Mouse (Mus musculus) ES-Bruce4 (cell line): Measurements from ENCODE around the gene Depdc5. TPM values are rescaled to one million over a fixed set of nuclear protein-coding genes. Genes with fewer than 3 reads are reported as not detected.
A peak's percentile ranks its signal among the peaks of the same experiment; 100 is the strongest.
"Not testable (repeated sequence)": the region's sequence is repeated elsewhere in the genome, so short reads cannot be mapped to it uniquely, and the experiment has no call there.

Source experiments
- H3K27ac ChIP-seq: 2 replicates; pipeline ENCODE4 v1.5.1; 2012; ENCODE audit warnings: low read length, inconsistent platforms; ENCODE audit not compliant: insufficient read depth
- H3K27me3 ChIP-seq: 2 replicates; pipeline ENCODE4 v1.6.1; 2012; ENCODE audit warnings: mild to moderate bottlenecking, low read length, inconsistent platforms; ENCODE audit not compliant: control insufficient read depth, poor library complexity, insufficient read depth, severe bottlenecking
- H3K36me3 ChIP-seq: 2 replicates; pipeline ENCODE4 v1.6.1; 2012; ENCODE audit warnings: inconsistent platforms, mild to moderate bottlenecking, low read length, moderate library complexity; ENCODE audit not compliant: control insufficient read depth, poor library complexity, insufficient read depth, severe bottlenecking
- H3K4me1 ChIP-seq: one replicate; pipeline ENCODE4 v1.8.1; 2011; ENCODE audit warnings: low read length; ENCODE audit not compliant: control insufficient read depth, insufficient read depth
- H3K4me3 ChIP-seq: 2 replicates; pipeline ENCODE4 v1.5.1; 2011; ENCODE audit warnings: low read depth, mild to moderate bottlenecking, low read length
- H3K9ac ChIP-seq: 2 replicates; pipeline ENCODE4 v1.6.1; 2012; ENCODE audit warnings: low read depth, mild to moderate bottlenecking, inconsistent platforms; ENCODE audit not compliant: poor library complexity, severe bottlenecking
- H3K9me3 ChIP-seq: replicated peaks from 2 replicates; pipeline ENCODE4 v1.6.1; 2012; ENCODE audit warnings: mild to moderate bottlenecking, low read length, inconsistent platforms; ENCODE audit not compliant: control insufficient read depth, poor library complexity, insufficient read depth, severe bottlenecking
- CTCF ChIP-seq: IDR thresholded peaks from one replicate; pipeline ENCODE4 v1.8.1; 2011; ENCODE audit warnings: low read depth, low read length
- EP300 ChIP-seq: IDR thresholded peaks from 2 replicates; pipeline ENCODE4 v1.6.1; 2011; ENCODE audit warnings: low read depth, low read length; ENCODE audit not compliant: insufficient read depth
- POLR2A ChIP-seq: IDR thresholded peaks from one replicate; pipeline ENCODE4 v1.8.1; 2011; ENCODE audit warnings: low read length; ENCODE audit not compliant: insufficient read depth
- polyA plus RNA-seq: library from polyadenylated mRNA; stranded (reverse); fragments of >200 nt; gene quantifications from 2 replicates; pipeline ENCODE4 v1.2.4, GENCODE M21; 2011; ENCODE audit warnings: low read depth; ENCODE audit not compliant: missing spikeins, insufficient read depth, insufficient read length

Gene Depdc5
- polyA plus RNA-seq, 1 experiment = 60.5 TPM

- Histone ChIP-seq H3K9ac (peak within 1 kb of the TSS; percentile 93), H3K27me3 (no peaks in the 10 kb centered on the region), H3K36me3 (no peaks in the 10 kb centered on the region), H3K27ac (peak within 1 kb of the TSS; percentile 55), H3K9me3 (no peaks in the 10 kb centered on the region), H3K4me1 (peaks cover 2% of the 10 kb centered on the region), H3K4me3 (peak within 1 kb of the TSS; percentile 87)
- TF ChIP-seq POLR2A (peak; percentile 54), EP300 (peak; percentile 63; the same call in 1 of the 2 replicates), CTCF (no peak)
Measured at GRCm38 (mm10) chr5:32853731-32854507, 9.6 kb upstream of the Depdc5 start, which contains the start of gene Prr14l. Gene Prr14l, minus strand, starts transcription at chr5:32854256.

- Histone ChIP-seq H3K4me1 (peaks cover 2% of the 10 kb centered on the region), H3K9ac (no peak overlapping the region; the same call in 1 of the 2 replicates), H3K9me3 (no peaks in the 10 kb centered on the region), H3K4me3 (no peak overlapping the region), H3K36me3 (no peaks in the 10 kb centered on the region), H3K27me3 (no peaks in the 10 kb centered on the region), H3K27ac (peak overlapping the region; percentile 55)
- TF ChIP-seq EP300 (no peak), CTCF (no peak), POLR2A (no peak)
Measured at GRCm38 (mm10) chr5:32854818-32855217, 8.7 kb upstream of the Depdc5 start.

- not testable (repeated sequence) for H3K36me3 ChIP-seq, H3K27ac ChIP-seq, H3K9ac ChIP-seq, H3K27me3 ChIP-seq, H3K9me3 ChIP-seq, H3K4me3 ChIP-seq, H3K4me1 ChIP-seq
Measured at GRCm38 (mm10) chr5:32855274-32855673, 8.2 kb upstream of the Depdc5 start.

GRCm38 (mm10) chr5:32857781-32858220 lies 5.7 kb upstream of the Depdc5 start:
- no peak for TF ChIP-seq CTCF
- TF ChIP-seq POLR2A = no peak
- H3K36me3 ChIP-seq = no peaks in the 10 kb centered on the region
- H3K9ac ChIP-seq = peak overlapping the region; percentile 78
- H3K27ac ChIP-seq = peak overlapping the region; percentile 80
- H3K4me3 ChIP-seq = peak overlapping the region; percentile 98
- H3K9me3 ChIP-seq = no peaks in the 10 kb centered on the region
- H3K4me1 ChIP-seq = no peaks in the 10 kb centered on the region
- no peaks in the 10 kb centered on the region for H3K27me3 ChIP-seq

- Histone ChIP-seq H3K36me3 (peaks cover 5% of the 10 kb centered on the region; the same call in 1 of the 2 replicates), H3K4me1 (peaks cover 3% of the 10 kb centered on the region), H3K9ac (no peak overlapping the region), H3K9me3 (no peaks in the 10 kb centered on the region), H3K27ac (no peak overlapping the region), H3K4me3 (no peak overlapping the region), H3K27me3 (no peaks in the 10 kb centered on the region)
- TF ChIP-seq EP300 (no peak), CTCF (no peak), POLR2A (no peak)
Measured at GRCm38 (mm10) chr5:32861082-32861481, 2.4 kb upstream of the Depdc5 start.

GRCm38 (mm10) chr5:32862469-32863132 lies 900 bp upstream of the Depdc5 start:
- Histone ChIP-seq H3K4me1 (peaks cover 3% of the 10 kb centered on the region), H3K27me3 (no peaks in the 10 kb centered on the region), H3K27ac (peak overlapping the region; percentile 65), H3K9me3 (no peaks in the 10 kb centered on the region), H3K36me3 (peaks cover 13% of the 10 kb centered on the region), H3K9ac (peak overlapping the region; percentile 85), H3K4me3 (no peak overlapping the region)
- TF ChIP-seq CTCF (no peak), POLR2A (no peak), EP300 (no peak)
